Mouse (Mus musculus): Measurements from ENCODE around the gene Cdca8.
A peak's percentile ranks its signal among the peaks of the same experiment; 100 is the strongest.

Gene Cdca8

DNA sequence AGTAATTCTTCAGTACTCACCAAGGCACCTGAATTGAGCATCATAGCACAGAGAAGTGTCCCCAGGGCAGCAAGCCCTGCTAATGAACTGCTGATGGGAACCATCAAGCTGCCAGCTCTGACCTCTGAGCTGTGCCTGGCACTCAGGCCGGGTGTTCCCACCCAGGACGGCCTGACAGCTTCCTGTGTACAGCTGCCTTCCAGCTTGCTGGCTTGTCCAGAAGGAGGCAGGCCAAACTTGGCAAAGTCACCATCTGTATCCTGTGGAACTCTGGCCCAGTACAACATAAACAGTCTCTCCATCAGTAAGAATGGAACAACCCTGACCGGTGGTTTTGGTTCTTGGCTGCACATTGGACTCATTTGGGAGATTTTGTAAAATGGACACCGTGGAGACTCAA lies 14.4 kb upstream of the Cdca8 start:
- DNase-seq (ENCODE audit: low spot score in 2 of 2) = no peak

DNA sequence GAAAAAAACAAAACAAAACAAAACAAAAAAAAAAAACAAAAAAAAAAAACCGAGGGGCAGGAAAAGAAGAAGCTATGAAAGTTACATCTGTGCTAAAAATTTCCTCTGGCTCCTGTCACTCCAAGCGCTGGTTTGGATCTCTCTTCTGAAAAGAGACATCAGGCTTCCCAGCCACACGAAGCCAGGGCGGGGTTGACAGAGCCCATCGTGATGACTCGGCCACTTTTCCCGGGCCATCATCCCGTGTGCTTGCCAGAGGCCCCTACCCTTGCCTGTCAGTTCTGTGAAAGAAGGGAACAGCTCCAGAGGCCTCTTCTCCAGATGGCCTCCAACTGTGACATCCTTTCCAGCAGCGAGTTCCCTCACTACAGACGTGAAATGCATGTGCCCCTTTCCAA lies 11.9 kb upstream of the Cdca8 start:
- no peak for DNase-seq (ENCODE audit: low spot score in 2 of 2)

GRCm38 (mm10) chr4:124950181-124951035 lies 11.3 kb upstream of the Cdca8 start:
- DNase-seq (ENCODE audit: low spot score in 2 of 2) = no peak

DNA sequence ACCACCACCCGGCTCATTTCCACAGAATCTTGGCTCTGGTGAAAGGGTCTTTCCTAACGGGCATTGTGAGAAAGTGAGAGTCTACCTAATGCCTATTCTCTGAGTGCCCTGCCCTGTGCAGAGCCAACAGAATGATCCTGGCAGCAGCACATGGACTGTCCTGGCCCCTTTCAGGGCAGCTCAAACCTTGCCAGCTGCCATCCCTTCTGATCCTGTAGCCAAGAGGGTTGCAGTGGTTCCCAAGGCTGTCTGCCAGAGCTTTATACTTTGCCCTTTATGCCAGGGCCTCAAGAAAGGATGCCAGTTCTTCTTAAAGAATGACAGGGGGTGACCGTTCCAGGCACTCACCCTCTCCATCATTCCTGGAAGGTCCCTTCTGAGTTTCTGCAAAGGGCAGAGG lies 10.4 kb upstream of the Cdca8 start:
- DNase-seq (ENCODE audit: low spot score in 2 of 2) = no peak

DNA sequence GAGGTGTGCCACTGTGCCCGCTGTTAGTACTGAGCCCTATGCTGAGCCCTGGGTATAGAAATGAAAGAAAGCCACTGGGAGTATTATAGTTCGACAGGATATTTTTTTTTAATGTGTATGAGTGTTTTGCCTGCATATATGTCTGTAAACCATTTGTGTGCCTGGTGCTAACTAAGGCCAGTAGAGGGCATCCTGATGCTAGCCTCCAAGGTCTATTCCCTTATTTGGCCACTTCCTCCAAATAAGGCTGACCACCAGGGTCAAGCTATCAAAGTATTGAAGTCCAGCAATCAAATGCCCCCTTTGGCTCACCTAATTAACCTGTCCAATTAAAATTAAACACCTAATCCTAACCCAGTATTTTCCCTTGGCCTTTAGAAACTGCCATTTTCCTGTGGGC lies 5.8 kb upstream of the Cdca8 start:
- no peak for DNase-seq (ENCODE audit: low spot score in 2 of 2)

- no peak for DNase-seq (ENCODE audit: low spot score in 2 of 2)
Observed at GRCm38 (mm10) chr4:124943781-124944180, 4.7 kb upstream of the Cdca8 start.

- peak; percentile 56 to 88 for DNase-seq (ENCODE audit: low spot score in 2 of 2)
Observed at GRCm38 (mm10) chr4:124943022-124943421, 3.9 kb upstream of the Cdca8 start.

GRCm38 (mm10) chr4:124936613-124937471 lies 2.3 kb downstream of the Cdca8 start, which contains the start of gene 9930104L06Rik:
9930104L06Rik (plus strand) TSS chr4:124937048.
- DNase-seq (ENCODE audit: low spot score in 2 of 2) = peak; percentile 88 to 93

GRCm38 (mm10) chr4:124928102-124928501 lies 11.0 kb downstream of the Cdca8 start:
- DNase-seq (ENCODE audit: low spot score in 2 of 2) = no peak

GRCm38 (mm10) chr4:124905971-124906822 lies 32.9 kb downstream of the Cdca8 start:
- no peak for DNase-seq (ENCODE audit: low spot score in 2 of 2)

GRCm38 (mm10) chr4:124905417-124905816 lies 33.7 kb downstream of the Cdca8 start:
- DNase-seq (ENCODE audit: low spot score in 2 of 2) = no peak

GRCm38 (mm10) chr4:124899906-124900305 lies 39.2 kb downstream of the Cdca8 start:
- DNase-seq (ENCODE audit: low spot score in 2 of 2) = no peak

- no peak for DNase-seq (ENCODE audit: low spot score in 2 of 2)
Observed at GRCm38 (mm10) chr4:124898428-124898827, 40.7 kb downstream of the Cdca8 start.

DNA sequence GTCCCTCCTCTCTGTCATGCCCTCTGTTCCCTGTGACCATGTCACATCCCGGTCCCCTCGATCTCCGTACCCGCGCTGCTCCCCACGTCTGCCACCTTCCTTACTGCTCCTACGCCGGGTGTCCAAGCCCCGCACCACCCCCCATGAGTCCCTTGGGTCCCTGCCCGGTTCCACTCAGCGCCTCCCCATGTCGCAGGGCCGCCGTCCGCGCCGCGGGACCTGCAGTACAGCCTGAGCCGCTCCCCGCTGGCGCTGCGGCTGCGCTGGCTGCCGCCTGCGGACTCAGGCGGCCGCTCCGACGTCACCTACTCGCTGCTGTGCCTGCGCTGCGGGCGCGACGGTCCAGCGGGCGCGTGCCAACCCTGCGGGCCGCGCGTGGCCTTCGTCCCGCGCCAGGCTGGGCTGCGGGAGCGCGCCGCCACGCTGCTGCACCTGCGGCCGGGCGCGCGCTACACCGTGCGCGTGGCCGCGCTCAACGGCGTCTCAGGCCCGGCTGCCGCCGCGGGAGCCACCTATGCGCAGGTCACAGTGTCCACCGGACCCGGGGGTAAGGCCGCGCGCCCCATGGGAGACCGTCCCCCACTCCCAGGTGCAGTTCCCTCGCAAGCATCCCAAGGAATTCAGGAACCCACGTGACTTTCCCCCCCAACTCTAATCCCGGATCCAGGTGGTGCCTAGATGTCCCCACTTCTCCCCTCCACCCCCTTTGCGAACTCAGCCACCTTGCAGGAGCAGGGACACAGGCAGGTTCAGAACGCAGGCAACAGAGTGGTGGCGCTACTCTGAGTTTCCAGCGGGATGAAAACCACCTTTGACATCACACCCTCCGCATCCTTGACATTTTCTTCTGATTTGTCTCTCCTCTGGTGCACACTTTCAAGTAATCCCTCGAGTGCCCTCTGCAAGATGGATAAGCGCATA lies 44.3 kb downstream of the Cdca8 start:
- no peak for DNase-seq (ENCODE audit: low spot score in 2 of 2)

- no peak for DNase-seq (ENCODE audit: low spot score in 2 of 2)
Observed at GRCm38 (mm10) chr4:124893769-124894168, 45.3 kb downstream of the Cdca8 start.

- no peak for DNase-seq (ENCODE audit: low spot score in 2 of 2)
Observed at GRCm38 (mm10) chr4:124890831-124891230, 48.3 kb downstream of the Cdca8 start.

- DNase-seq (ENCODE audit: low spot score in 2 of 2) = no peak
Observed at GRCm38 (mm10) chr4:124889935-124890334, 49.2 kb downstream of the Cdca8 start.

- DNase-seq (ENCODE audit: low spot score in 2 of 2) = no peak
Observed at GRCm38 (mm10) chr4:124888702-124889101, 50.4 kb downstream of the Cdca8 start.

GRCm38 (mm10) chr4:124882151-124882729 lies 56.9 kb downstream of the Cdca8 start:
- no peak for DNase-seq (ENCODE audit: low spot score in 2 of 2)

DNA sequence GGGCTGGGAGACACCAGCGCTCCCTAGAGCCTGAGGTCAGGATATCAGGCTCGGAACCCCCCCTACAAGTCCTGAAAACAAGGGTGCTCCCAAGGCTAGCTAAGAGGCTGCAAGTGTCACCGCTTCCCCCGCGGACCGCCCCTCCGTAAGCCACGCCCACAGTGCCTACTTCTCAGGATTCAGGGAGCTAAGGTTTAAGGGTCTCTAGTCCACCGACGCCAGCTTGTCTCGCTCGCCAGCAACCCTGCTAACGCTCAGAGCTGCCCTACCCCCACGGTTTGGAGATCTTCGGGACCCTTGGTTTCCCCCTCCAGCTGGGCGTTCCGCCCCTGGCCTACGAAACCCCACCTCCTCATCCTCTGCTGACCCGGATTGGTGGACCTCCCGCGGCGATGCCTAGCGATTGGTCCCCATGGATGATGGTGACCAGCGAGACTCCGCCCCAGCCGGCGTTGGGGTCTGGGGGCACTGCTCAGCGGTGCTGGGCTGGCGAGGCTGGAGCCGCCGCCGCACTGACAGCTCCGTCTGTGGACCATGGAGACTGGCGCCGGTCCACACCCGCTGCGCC lies 57.7 kb downstream of the Cdca8 start:
- no peak for DNase-seq (ENCODE audit: low spot score in 2 of 2)

All from urinary bladder, postnatal 4 days (tissue).